Comparison of ENCODE assay signal across 19 mouse cellular contexts in genomic region chr1:133973801-133974200, GRCm38 (mm10). TPM values are rescaled to one million over a fixed set of nuclear protein-coding genes. Genes with fewer than 3 reads are reported as not detected.
"Had no signal": no experiment of that assay in that cellular context is flagged by ENCODE, and none has a peak within 500 bp of the region (broad histone marks: within the 10 kb centered on the region; RNA-seq: fewer than 3 reads in every experiment).

No protein-coding gene starts in this region.

- DNase-seq: gastrocnemius, adult 2 months; gastrocnemius, postnatal 10 days; gastrocnemius, postnatal 25 days; heart, adult 2 months; heart, postnatal 10 days; heart, postnatal 4 days; kidney, adult 18-20 months; kidney, adult 8-10 months; kidney, postnatal 10 days; kidney, postnatal 25 days; kidney, postnatal 4 days; liver; liver, embryonic 13.5 days; liver, postnatal 0 days had no signal

- ATAC-seq: hindbrain, embryonic 16.5 days; inflammation-experienced regulatory T-cells, adult 6 months; intestine, embryonic 15.5 days; intestine, postnatal 0 days; liver, postnatal 0 days had no signal

RNA-seq across cellular contexts. Expression of gene Prelp, which starts 52.6 kb away (rescaled TPM):
- total RNA-seq: granulocyte monocyte progenitor cell, adult 5-6 weeks had no signal
- polyA plus RNA-seq: inflammation-experienced regulatory T-cells, adult 6 months had no signal
